Mouse (Mus musculus) spleen, embryonic (tissue): ENCODE measurements around the gene Jam2.

Experiments
- CTCF ChIA-PET: fragments of 350-600 bp; sonication (Branson Sonifier 250); formaldehyde crosslinking; loops from one replicate; lab custom pipeline; 2022; lab: Charles Lee

The Jam2 gene

GRCm38 (mm10) chr16:84838576-84838975 lies 64.7 kb downstream of the Jam2 start:
- CTCF ChIA-PET = no interaction called here

DNA sequence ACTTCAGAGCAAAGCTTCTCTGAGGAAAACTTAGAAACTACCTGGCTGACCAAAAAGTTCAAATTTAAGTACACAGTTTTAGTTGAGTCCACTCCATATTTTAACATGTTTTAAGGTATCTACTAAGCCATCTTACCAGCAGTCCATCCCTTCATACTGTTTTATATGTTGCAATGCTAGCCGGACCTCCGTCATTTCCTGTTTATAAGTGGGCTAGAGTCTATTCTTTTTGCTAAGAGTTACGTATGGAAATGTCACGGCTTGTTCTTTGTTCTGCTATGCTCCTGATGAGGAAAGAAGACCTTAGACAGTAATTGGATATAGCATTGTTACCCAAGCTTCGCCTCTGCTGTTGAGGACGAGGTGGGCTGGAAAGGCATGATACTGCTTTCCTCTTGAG lies 79.6 kb downstream of the Jam2 start:
- CTCF ChIA-PET = no interaction called here

- CTCF ChIA-PET = no interaction called here
Measured at GRCm38 (mm10) chr16:84864656-84865055, 90.7 kb downstream of the Jam2 start.

DNA sequence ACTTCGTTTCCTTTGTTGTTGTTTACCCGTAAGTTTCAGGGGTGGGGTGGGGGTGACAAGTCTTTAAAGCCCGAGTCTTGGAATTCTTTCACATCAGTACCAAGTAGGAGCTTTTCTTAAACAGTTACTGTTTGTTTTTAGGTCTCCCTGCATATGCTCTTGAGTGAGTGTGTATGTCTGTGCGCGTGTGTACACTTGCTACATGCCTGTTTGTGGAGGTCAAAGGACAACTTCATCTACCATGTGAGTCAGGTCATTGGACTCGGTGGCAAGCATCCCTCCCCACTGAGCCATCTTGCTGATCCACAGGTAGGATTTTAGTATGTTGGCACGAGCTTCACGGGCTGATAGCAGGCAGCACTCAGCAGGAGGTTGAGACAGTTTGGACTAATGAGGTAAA lies 99.9 kb downstream of the Jam2 start:
- CTCF ChIA-PET = no interaction called here

GRCm38 (mm10) chr16:84875012-84875717 lies 101.2 kb downstream of the Jam2 start:
- CTCF ChIA-PET = interaction anchor here (0.7 kb wide), 1 partner anchor 459 kb away, joined by 3 read pairs; no protein-coding TSS in a partner anchor
